Mouse (Mus musculus) kidney, adult 2 months (tissue): ENCODE measurements at regions not wholly inside any gene's neighbourhood (a gene's known extent, or its start where the extent isn't known, plus 50 kb on each side); places are given as distances from the start of the nearest gene placed in this dataset.
"Not testable (repeated sequence)": the region's sequence is repeated elsewhere in the genome, so short reads cannot be mapped to it uniquely, and the experiment has no call there.

ENCODE experiments used
- DNase-seq: peaks from one replicate; pipeline ENCODE4 v3.0.0; 2021
- H3K27ac ChIP-seq: fragments of 200-500 bp; 2 replicates; pipeline ENCODE4 v1.5.1; 2012; ENCODE audit warnings: low read depth, low read length, control low read depth, inconsistent platforms; ENCODE audit not compliant: insufficient read depth
- H3K27me3 ChIP-seq: fragments of 200-500 bp; replicated peaks from 2 replicates; pipeline ENCODE4 v1.6.1; 2012; ENCODE audit warnings: mild to moderate bottlenecking, moderate library complexity, low read length, inconsistent platforms; ENCODE audit not compliant: control insufficient read depth, insufficient read depth
- H3K36me3 ChIP-seq: fragments of 200-500 bp; 2 replicates; pipeline ENCODE4 v1.6.1; 2012; ENCODE audit warnings: mild to moderate bottlenecking, moderate library complexity, low read length, inconsistent platforms; ENCODE audit not compliant: control insufficient read depth, insufficient read depth
- H3K4me1 ChIP-seq: fragments of 200-500 bp; 2 replicates; pipeline ENCODE4 v1.6.1; 2011; ENCODE audit warnings: low read length; ENCODE audit not compliant: control insufficient read depth, insufficient read depth
- H3K4me3 ChIP-seq: fragments of 200-500 bp; 2 replicates; pipeline ENCODE4 v1.5.1; 2011; ENCODE audit warnings: mild to moderate bottlenecking, low read depth, low read length, control low read depth; ENCODE audit not compliant: insufficient read depth
- CTCF ChIP-seq: fragments of 200-500 bp; conservative IDR thresholded peaks from 2 replicates; pipeline ENCODE4 v1.5.1; 2011; ENCODE audit warnings: low read depth, mild to moderate bottlenecking, control low read depth, low read length, moderate library complexity, mixed read lengths; ENCODE audit not compliant: insufficient read depth, insufficient read length
- POLR2A ChIP-seq: fragments of 200-500 bp; IDR thresholded peaks from one replicate; pipeline ENCODE4 v1.6.1; 2011; ENCODE audit warnings: low read depth, low read length, control low read depth
- WGBS: fragments of 180-500 bp; shearing (Covaris S2); methylation state at CpG from one replicate; pipeline ENCODE4 v1.1.7; 2018; 5-methylcytosine and 5-hydroxymethylcytosine counted together

- Histone ChIP-seq H3K27me3 (no peaks in the 10 kb centered on the region), H3K36me3 (no peaks in the 10 kb centered on the region), H3K4me3 (no peak overlapping the region), H3K27ac (no peak overlapping the region), H3K4me1 (no peaks in the 10 kb centered on the region)
- WGBS, result 63% methylated on average over 5 of the region's 5 CpGs
- DNase-seq, result no peak
- no peak for TF ChIP-seq CTCF
- no peak for TF ChIP-seq POLR2A
Measured at GRCm38 (mm10) chr6:7378651-7379050, 176.0 kb upstream of the Tac1 start.

GRCm38 (mm10) chr6:7424731-7425130, 129.9 kb upstream of the Tac1 start:
- no peak for DNase-seq
- no peaks in the 10 kb centered on the region for H3K36me3 ChIP-seq
- no peaks in the 10 kb centered on the region for H3K27me3 ChIP-seq
- no peaks in the 10 kb centered on the region for H3K4me1 ChIP-seq
- 24% methylated on average over 2 of the region's 2 CpGs for WGBS
- TF ChIP-seq POLR2A (no peak), CTCF (no peak)
- H3K27ac ChIP-seq, result no peak overlapping the region
- H3K4me3 ChIP-seq, result no peak overlapping the region

- Histone ChIP-seq H3K4me1 (no peaks in the 10 kb centered on the region), H3K27me3 (no peaks in the 10 kb centered on the region), H3K36me3 (no peaks in the 10 kb centered on the region), H3K4me3 (no peak overlapping the region), H3K27ac (no peak overlapping the region)
- WGBS, result 48% methylated on average over 3 of the region's 3 CpGs
- TF ChIP-seq POLR2A (no peak), CTCF (no peak)
- DNase-seq, result no peak
Measured at GRCm38 (mm10) chr6:7441725-7442124, 113.0 kb upstream of the Tac1 start.

GRCm38 (mm10) chr6:7442286-7442685, 112.4 kb upstream of the Tac1 start:
- WGBS, result 65% methylated on average over 3 of the region's 3 CpGs
- not testable (repeated sequence) for H3K4me1 ChIP-seq, H3K4me3 ChIP-seq, H3K36me3 ChIP-seq, H3K27me3 ChIP-seq, DNase-seq, H3K27ac ChIP-seq

- Histone ChIP-seq H3K4me1 (no peaks in the 10 kb centered on the region), H3K27me3 (no peaks in the 10 kb centered on the region), H3K4me3 (no peak overlapping the region), H3K27ac (no peak overlapping the region), H3K36me3 (no peaks in the 10 kb centered on the region)
- TF ChIP-seq POLR2A (no peak), CTCF (no peak)
- no peak for DNase-seq
- WGBS, result 83% methylated on average over 3 of the region's 3 CpGs
Measured at GRCm38 (mm10) chr6:7455881-7456280, 98.8 kb upstream of the Tac1 start.

- no peak overlapping the region for H3K4me3 ChIP-seq
- no peak overlapping the region for H3K27ac ChIP-seq
- no peaks in the 10 kb centered on the region for H3K4me1 ChIP-seq
- H3K36me3 ChIP-seq, result no peaks in the 10 kb centered on the region
- 64% methylated on average over 2 of the region's 2 CpGs for WGBS
- TF ChIP-seq POLR2A, result no peak
- no peak for TF ChIP-seq CTCF
- no peaks in the 10 kb centered on the region for H3K27me3 ChIP-seq
- peak; percentile 6 for DNase-seq
Measured at GRCm38 (mm10) chr6:7463896-7464295, 90.8 kb upstream of the Tac1 start.

- Histone ChIP-seq H3K36me3 (no peaks in the 10 kb centered on the region), H3K27ac (no peak overlapping the region), H3K4me3 (no peak overlapping the region), H3K4me1 (no peaks in the 10 kb centered on the region), H3K27me3 (no peaks in the 10 kb centered on the region)
- no peak for DNase-seq
- 75% methylated on average over 2 of the region's 2 CpGs for WGBS
- no peak for TF ChIP-seq CTCF
- no peak for TF ChIP-seq POLR2A
Measured at GRCm38 (mm10) chr6:7464346-7464745, 90.3 kb upstream of the Tac1 start.
